Mouse (Mus musculus) adrenal gland, adult 18-20 months (tissue): ENCODE data around the gene Csnk2b. TPM values are rescaled to one million over a fixed set of nuclear protein-coding genes. Genes with fewer than 3 reads are reported as not detected.
"Not testable (repeated sequence)": the region's sequence is repeated elsewhere in the genome, so short reads cannot be mapped to it uniquely, and the experiment has no call there.

Experiments used
- DNase-seq, 2 experiments: peaks; one replicate each; pipeline ENCODE4 v3.0.0; 2021 to 2022; ENCODE audit warnings: low spot score in 2 of 2
- total RNA-seq, 2 experiments: library from RNA; stranded (reverse); gene quantifications; 1 replicate in 1 of 2; 2 replicates in 1 of 2; pipeline ENCODE4 v1.2.3; 2021

Gene Csnk2b
- total RNA-seq, 2 experiments from 2014 or later = 192 to 217 TPM

DNA sequence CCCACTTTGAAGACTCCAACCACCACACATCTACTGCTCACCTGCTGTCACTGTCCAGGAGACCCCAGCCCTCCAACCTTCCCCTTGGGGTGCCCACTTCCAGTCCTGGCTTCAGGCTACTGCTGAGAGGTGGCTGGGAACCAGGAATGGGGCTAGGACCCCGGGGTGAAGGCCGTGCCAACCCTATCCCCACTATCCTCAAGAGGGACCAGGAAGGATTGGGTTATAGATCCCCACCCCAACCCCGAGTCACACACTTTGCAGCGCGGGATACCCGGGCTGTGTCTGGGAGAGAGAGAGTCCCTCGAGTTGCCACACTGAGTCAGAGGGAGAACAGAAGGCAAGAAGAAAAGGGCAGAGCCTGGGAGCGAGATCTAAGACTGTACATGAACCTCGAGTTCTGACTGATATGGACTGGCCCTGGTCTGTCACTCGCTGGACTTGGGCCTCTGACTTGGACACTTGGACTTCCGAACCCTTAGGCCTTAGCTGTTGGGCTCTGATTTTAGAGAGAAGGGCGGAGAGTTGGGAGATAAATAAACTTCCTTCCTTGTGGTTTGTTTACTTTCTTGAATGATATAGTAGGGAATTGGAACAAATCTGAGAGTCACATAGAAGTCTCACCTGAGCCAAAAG lies 2.5 kb upstream of the Csnk2b start:
- DNase-seq = not testable (repeated sequence)

DNA sequence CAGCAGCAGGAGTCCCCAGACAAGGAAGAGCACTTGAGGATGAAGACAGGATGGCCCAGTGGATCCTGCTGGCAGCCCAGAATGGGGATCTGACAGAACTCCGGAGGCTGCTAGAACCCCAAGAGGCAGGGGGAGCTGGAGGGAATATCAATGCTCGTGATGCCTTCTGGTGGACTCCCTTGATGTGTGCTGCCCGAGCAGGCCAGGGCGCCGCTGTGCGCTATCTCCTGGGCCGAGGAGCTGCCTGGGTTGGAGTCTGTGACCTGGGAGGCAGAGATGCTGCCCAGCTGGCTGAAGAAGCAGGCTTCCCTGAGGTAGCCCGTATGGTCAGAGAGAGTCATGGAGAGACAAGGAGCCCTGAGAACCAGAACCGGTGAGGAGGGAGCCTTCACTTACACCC lies 1.4 kb upstream of the Csnk2b start:
- not testable (repeated sequence) for DNase-seq

DNA sequence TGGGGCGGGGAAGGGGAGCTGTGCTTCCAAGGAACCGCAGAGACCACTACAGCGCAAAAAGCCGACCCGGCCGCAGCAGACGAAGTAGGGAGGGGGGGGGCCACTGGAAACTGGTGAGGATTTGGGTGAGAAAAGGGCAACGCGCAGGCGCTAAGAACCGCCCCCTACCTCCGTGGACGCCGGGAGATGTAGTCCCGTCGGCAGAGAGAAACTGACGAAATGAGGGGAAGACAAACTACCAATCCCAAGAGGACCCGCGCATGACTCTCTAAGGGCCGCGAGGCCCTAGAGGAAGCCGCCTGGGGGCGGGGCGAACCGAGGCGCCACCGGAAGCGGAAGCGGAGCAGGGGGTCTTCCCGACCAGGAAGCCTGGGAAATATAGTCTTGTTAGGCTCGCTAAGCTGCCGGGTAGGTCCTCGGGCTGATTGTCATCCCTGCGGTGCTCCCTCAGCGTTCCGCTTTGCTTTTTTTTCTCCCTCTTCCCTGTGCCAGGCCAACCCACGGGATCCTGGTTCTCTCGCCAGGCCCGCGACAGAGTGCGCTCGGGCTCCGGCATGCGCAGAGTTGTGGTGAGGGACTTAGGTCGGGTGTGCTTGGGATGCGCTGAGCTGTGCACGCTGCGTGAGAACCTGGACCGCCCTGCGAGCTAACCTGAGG lies 582 bp downstream of the Csnk2b start, which contains the start of gene Gpank1:
Gene Gpank1 (plus strand): TSS at position 313 of the 657 bp plus-strand sequence.
- peak; percentile 92 to 94 for DNase-seq

DNA sequence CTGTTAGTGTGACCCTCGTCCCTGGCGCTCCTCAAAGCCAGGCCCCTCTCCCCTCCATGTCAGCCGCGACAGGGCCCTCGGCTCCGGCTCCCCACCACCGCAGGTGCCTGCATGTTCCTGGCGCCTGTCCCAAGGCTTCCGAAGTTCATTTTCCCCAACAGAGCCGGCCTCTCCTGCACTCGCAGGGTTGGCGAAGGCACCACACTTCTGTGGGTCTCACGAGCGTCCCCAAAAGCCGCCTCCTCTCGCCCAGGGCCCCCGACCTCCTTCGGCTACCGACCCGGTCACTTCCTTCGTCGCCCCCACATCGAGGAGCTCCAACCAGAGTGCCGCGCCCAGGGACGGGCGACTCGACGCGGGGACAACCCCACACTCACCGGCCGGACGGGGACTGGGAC lies 1.1 kb downstream of the Csnk2b start:
- no peak for DNase-seq

DNA sequence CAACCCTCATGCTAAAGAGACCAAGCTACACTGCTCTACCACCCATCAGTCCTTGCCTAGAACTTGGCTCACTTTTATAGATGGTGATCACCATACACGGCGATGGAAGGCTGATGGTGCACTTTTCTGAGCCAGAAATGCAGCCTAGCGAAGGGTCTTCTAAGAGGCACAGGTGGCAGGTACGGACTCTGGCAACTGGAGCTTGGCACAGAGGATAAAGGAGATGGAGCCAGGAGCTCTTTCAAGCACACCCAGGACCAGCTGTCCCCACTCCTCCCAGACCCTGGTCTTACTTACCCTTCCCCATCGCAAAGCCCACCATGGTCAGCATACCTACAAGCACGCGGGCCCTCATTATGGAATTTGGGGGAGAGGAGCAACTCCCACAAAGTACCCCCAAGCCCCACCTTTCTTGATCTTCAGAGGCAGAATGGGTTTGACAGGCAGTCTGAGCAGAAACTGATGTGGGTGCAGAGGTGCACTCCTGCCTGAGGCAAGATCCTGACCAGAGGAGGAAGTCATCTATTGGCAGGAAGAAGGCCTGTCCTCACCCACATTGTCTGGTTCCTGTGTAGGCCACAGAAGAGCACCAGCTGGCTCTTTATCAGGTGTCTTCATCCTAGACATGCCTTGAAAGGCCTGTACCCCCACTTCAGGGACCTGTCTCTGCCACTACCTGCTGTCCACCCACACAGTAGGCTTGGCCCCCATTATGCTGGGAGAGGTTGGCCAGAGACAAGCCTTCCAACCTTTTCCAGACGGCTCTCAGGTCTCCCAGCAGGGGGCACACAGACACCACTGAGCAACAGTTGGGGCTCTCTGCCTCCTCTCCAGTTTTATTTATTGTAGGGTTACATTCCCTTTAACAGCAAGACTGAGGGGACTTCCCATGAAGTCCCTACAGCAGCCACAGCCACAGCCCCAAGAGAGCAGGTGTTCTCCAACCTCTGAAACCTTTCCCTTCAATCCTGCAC lies 6.5 kb downstream of the Csnk2b start, which contains the start of gene Ly6g5b:
Gene Ly6g5b (minus strand): TSS at position 383 of the 974 bp plus-strand sequence.
- DNase-seq = no peak

DNA sequence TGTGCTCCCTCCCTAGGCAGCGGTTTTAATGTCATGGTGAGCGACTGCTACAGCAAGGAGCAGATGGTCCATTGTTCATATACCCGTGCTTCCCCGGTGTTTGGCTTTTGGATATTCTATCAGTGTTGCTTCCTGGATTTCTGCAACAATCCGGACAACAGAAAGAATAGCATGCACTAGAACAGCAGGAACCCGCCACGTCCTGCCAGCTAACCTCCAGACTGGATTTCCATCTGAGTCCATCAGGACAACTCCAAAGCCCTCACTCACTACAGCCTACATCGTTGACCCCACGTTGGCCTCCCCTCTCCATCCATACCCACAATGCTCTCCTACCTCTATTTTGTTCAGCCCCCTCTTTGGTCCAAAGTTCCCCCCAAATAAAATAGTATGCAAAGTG lies 10.1 kb downstream of the Csnk2b start:
- no peak for DNase-seq

DNA sequence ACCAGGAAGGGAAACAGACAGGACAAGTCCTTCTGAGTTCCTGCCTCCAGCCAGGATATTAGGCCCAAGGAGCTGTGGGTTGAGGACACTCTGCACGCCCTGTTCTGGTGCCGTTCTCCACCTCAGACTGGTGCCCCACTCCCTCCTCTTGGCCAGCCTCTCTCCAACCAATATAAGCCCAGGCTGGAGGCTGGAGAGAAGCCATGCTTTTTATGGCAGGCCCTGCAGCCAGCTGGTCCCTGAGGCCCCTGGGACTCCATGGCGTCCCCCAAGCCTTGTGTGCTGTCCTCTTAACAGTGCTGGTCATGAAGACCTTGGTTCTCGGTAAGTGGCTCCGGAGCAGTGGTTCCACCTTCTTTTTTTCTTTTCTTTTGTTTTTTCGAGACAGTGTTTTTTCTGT lies 13.8 kb downstream of the Csnk2b start, which contains the start of gene Ly6g5c:
Gene Ly6g5c (plus strand): TSS at position 183 of the 400 bp plus-strand sequence.
- no peak for DNase-seq

DNA sequence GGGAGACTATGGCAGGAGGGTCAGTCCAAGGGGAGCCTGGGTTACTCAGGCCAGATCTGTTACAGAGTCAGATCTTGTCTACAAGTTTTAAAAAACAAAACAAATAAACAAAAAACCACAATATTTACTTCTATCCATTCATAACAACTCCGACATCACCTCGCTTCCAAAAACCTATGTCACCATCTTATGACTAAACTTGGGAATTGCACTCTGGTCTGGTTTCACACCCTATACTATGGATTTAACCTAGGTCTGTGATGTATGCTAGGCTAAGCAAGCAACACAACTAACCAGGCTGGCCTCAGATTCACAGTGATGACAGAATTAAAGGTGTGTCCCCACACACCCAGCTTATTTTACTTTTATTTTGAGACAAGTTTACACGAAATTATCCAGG lies 15.3 kb downstream of the Csnk2b start:
- no peak for DNase-seq

DNA sequence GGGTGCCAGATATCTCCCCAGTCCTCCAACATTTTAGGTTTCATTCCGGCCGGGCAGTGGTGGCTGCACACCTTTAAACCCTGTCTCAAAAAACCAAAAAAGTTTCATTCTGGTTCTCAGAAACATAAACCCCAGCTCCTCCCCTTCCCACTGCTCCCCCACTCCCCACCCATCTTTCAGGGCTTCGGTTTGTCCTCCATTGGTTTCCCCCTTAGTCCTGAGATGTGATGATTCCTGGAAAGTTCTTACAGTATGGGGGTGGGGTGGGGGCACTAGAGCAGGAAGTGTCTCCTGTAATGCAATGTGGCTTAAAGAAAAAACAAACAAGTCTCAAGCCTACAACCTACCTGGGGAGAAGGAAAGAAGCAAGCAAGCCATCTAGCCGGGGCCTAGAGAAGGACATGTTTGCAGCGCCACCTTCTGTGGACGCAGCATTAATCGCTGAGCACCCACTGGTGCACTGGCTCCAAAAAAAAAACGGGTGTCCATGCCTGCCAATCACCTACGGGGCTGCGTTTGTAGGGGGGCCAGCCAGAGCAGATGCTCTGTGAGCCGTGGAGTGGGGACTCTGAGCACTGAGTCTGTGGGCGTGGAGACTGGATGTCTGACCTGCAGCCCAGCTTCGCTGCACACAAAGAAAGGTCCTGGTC lies 16.0 kb downstream of the Csnk2b start:
- DNase-seq = no peak

DNA sequence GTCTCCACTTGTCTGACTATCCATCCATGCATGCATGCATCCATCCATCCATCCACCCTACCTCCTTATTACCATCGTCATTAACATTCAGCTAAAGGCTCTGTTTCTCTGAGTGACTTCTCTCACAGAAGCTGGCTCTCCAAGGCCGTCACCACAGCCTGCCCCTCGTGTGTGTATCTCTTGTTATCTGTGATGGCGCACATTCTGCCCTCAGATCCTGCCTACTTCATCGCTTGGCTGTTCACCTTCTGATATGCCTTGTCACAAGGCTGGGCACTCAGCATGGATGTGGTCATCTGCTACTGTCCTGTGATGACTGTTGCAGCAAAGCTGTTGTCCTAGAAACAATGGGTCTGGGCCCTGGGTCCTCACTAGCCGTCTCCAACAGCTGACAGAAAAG lies 17.1 kb downstream of the Csnk2b start:
- no peak for DNase-seq

DNA sequence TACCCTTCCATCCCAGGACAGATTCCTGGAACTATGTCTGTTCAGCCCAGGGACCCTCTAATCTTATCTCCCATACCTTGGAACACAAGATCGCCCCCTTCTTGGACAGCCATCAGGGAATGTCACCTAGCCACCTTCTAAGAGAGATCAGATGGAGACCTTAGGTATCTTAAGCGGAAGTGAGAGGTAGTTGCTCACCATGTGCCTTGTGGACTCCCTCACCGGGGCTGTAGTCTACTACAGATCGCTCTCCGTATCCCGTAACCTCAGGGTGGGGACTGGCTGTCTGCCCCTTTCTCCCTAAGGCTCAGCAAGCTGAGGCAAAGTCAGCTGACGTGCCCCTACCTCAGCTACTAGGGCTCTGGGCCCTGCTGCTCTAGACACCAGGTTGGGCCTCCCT lies 17.8 kb downstream of the Csnk2b start:
- no peak for DNase-seq

DNA sequence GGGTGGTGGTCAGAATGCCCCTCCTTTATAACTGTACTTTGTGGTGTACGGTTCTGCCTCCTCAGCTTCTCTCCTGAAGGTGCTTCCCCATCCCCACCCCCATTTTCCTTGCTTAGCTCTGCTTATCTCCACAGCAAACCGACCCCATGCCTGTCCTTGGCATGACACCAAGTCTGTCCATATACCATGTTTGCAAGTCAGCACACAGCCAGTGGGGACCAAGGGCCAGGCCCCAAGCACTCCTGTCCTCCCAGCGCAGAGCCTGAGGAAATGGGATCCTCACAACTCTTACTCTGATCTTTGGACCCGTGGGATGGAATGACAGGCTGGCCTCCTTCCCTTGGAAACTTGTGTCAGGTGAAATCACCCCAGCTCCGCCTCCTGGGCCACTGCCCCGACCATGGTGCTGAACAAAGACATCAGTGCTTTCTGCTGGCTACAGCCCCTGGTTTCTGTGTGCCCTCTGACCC lies 18.6 kb downstream of the Csnk2b start:
- no peak for DNase-seq

DNA sequence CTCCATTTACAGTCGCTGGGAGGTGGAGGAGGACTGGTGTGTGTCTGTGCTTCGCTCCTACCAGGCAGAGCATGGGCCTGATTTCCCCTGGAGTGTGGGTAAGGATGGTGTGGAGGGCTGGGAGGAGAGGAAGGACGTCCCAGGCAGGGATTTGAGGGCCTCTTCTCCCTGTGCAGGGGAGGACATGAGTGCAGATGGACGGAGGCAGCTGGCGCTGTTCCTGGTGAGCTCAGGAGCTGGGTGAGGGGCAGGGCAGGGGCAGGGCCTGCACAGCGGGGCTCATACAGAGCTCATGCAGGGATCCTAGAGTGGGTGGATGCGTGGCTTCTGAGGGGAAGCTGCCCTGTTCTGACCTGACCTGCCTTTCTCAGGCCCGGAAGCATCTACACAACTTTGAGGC lies 19.6 kb downstream of the Csnk2b start:
- DNase-seq = no peak

DNA sequence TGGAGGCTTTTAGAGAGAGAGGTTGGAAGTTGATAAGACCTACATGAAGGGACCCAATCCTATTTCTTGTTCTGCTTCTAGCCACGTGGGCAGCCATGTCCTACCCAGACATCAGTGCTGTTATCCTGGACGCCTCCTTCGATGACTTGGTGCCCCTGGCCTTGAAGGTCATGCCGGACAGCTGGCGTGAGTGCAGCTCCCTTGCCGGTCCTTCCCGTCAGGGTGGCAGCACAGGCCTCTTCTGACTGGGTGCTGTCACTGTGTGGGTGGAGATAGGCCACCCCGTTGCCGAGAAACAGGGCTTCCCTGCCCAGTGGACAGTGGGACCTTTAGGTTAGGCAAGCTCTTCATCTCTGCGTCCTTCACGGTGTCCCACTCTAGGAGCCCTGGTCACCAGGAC lies 20.7 kb downstream of the Csnk2b start:
- DNase-seq = no peak

DNA sequence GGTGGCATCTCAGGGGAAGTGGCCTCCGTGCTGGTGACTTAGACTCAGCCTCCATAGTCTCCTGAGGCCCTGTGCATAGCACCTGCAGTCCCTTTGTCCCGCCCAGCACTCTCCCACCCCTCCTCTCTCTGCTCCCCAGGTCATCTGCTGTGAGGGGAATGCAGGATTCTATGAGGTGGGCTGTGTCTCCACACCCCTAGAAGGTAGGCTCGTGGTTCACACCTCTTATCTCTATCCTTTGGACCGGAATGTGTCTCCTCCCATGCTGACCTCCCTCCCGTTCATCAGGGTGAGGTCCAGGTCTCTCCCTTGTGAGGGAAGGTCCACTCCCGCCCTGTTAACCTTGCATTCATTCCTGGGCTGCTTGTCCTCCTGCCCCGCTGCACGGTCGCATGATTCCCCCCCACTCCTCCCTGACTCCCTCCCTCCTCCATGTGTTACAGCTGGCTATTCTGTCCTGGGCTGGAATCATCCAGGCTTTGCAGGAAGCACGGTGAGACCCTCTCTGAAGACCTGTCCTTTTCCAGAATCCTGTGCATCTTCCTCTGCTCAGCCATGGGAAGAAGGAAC lies 21.6 kb downstream of the Csnk2b start:
- no peak for DNase-seq

DNA sequence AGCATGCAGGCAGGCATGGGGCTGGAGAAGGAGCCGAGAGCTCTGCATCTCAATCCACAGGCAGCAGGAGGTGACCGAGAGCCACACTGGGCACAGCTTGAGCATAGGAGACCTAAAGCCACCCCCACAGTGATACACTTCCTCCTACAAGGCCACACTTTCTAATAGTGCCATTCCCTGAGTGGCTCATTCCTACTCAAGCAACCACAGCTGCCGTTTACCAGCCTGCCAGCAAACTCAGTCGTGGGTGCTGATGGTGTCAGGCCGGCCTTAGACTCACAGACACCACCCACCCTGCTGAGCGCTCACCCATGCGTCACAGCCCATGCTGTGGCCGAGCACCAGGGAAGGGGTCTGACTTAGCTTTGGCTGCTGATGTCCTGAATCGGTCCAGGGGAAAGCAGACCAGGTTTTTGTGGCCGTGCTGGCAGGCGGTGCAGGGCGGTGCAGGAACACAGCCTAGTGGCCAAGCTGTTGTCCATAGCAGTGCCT lies 24.6 kb downstream of the Csnk2b start:
- no peak for DNase-seq

DNA sequence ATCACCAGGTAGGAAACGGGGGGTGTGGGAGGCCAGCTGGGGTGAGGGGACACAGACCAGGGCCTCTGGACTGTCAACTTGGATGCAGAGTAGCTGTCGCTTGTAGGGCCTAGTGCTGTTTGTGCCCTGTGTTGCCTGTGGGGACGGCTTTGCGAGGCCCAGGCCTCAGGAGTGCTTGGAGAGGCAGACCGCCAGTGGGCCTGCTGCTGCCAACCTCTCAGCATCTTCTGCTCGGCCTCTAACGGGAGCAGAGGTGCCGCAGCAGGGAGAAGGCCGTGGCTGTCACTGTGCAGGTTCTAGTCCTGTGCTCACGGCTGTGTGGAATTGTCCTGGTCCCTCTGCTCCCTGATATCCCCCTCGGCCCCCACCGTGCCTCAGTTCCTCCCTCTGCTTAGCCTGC lies 25.3 kb downstream of the Csnk2b start:
- no peak for DNase-seq

DNA sequence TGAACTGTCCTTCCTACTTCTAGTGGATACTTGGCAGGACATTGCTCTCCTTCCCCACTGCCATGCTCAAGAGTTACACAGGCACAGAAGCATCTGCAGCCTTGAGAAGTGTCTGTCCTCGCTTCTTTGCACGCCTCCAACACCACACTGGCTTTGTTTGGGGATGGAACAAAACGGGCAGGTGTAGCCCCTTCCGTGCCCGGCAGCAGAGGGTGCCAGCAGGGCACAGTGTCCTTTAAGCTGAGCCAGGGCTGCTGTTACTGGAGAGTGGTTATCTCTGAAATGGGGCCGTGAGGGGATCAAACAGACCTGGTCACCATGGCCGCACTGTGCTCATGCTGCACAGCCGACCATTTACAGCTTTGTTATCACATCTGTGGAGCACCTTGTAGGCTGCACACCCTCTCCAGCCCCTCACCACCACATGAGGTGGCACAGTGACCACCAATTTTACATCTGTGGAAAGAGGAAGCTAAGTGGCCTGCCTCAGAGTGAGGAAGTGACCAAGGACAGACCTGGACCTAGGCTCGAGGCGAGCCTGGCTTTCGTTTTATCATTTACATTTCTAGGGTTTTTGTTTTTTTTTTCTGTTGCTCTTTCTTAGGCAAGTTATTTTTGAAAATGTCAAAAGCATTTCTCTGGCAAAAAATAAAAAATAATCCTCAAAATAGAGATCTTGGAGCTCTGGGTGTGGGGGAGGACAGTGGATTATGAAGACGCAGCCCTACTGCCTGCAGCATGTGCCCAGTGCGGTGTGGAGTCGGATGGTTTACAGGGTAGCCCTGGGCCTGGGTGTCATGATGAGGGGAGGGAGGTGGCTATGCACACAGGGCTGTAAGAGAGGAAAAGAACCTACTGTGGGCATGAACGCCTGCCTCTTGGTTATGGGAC lies 27.1 kb downstream of the Csnk2b start:
- no peak for DNase-seq

DNA sequence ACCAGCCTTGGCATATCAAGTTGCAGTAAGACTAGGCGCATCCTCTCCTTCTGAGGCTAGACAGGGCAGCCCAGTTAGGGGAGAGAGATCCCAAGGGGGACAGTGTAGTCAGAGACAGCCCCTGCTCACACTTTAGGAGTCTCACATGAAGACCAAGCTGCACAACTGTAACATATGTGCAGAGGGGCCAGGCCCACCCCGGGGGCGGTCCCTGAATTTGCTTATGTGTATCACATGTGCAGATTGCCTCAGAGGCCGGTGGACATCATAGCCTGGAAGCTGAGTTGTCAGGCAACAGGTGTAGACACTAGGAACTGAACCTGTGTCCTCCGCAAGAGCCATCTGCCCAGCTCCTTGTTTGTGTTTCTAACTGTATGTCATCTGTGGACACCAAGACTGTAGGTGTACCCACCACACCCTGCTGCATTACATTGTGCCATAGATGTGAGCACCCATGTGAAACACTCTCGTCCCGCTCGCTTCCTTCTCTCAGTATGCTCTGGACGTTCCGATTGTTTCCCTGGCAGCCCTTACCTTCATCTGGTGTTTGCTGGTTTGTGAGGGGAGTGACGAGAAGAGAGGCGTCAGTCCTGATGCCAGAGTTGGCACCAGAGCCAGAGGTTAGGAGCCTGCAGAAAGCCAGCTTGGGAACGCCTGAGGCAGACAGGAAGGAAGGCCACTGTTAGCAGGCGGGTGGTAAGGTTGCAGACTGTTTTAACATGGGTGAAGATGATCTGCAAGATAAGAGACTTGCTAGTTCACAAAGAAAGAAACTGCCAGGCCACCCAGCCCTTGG lies 29.3 kb downstream of the Csnk2b start:
- no peak for DNase-seq
